Mouse (Mus musculus): ENCODE measurements at regions not wholly inside any gene's neighbourhood (a gene's known extent, or its start where the extent isn't known, plus 50 kb on each side); places are given as distances from the start of the nearest gene placed in this dataset.

- no peak overlapping the region for H3K4me3 ChIP-seq (replicated peaks)
- H3K9ac ChIP-seq, result no peak overlapping the region
- no peaks in the 10 kb centered on the region for H3K36me3 ChIP-seq
- WGBS, result 72% methylated on average over 5 of the region's 5 CpGs
- no peak for ATAC-seq (ENCODE audit: insufficient number of reproducible peaks, low FRiP score, low TSS enrichment, low read depth)
- H3K27me3 ChIP-seq, result no peaks in the 10 kb centered on the region
- no peaks in the 10 kb centered on the region for H3K9me3 ChIP-seq (replicated peaks)
- H3K4me2 ChIP-seq (replicated peaks), result no peak overlapping the region
- no peaks in the 10 kb centered on the region for H3K4me1 ChIP-seq
- no peak overlapping the region for H3K27ac ChIP-seq (replicated peaks)
Observed at GRCm38 (mm10) chr1:89257945-89258344, 187.7 kb downstream of the Sh3bp4 start.

GRCm38 (mm10) chr1:89265771-89266170 is 188.8 kb upstream of the Agap1 start:
- Histone ChIP-seq H3K36me3 (no peaks in the 10 kb centered on the region), H3K4me1 (no peaks in the 10 kb centered on the region), H3K9ac (no peak overlapping the region), H3K27ac (replicated peaks) (no peak overlapping the region), H3K27me3 (no peaks in the 10 kb centered on the region), H3K9me3 (replicated peaks) (no peaks in the 10 kb centered on the region), H3K4me3 (replicated peaks) (no peak overlapping the region), H3K4me2 (replicated peaks) (no peak overlapping the region)
- no peak for ATAC-seq (ENCODE audit: insufficient number of reproducible peaks, low FRiP score, low TSS enrichment, low read depth)
- WGBS, result 86% methylated on average over 4 of the region's 4 CpGs

- no peak overlapping the region for H3K27ac ChIP-seq (replicated peaks)
- no peak overlapping the region for H3K4me2 ChIP-seq (replicated peaks)
- H3K4me1 ChIP-seq, result no peaks in the 10 kb centered on the region
- no peak overlapping the region for H3K9ac ChIP-seq
- 48% methylated on average over 2 of the region's 2 CpGs for WGBS
- no peaks in the 10 kb centered on the region for H3K9me3 ChIP-seq (replicated peaks)
- no peaks in the 10 kb centered on the region for H3K27me3 ChIP-seq
- no peak overlapping the region for H3K4me3 ChIP-seq (replicated peaks)
- H3K36me3 ChIP-seq, result no peaks in the 10 kb centered on the region
- no peak for ATAC-seq (ENCODE audit: insufficient number of reproducible peaks, low FRiP score, low TSS enrichment, low read depth)
Observed at GRCm38 (mm10) chr1:89268806-89269205, 185.8 kb upstream of the Agap1 start.

GRCm38 (mm10) chr1:89271743-89272142 is 182.9 kb upstream of the Agap1 start:
- Histone ChIP-seq H3K27ac (replicated peaks) (no peak overlapping the region), H3K36me3 (no peaks in the 10 kb centered on the region), H3K9ac (no peak overlapping the region), H3K4me3 (replicated peaks) (no peak overlapping the region), H3K4me1 (no peaks in the 10 kb centered on the region), H3K9me3 (replicated peaks) (no peaks in the 10 kb centered on the region), H3K4me2 (replicated peaks) (no peak overlapping the region), H3K27me3 (no peaks in the 10 kb centered on the region)
- ATAC-seq (ENCODE audit: insufficient number of reproducible peaks, low FRiP score, low TSS enrichment, low read depth), result no peak
- WGBS, result 71% methylated on average over 8 of the region's 8 CpGs

GRCm38 (mm10) chr1:89273021-89273420 is 181.6 kb upstream of the Agap1 start:
- 83% methylated on average over 10 of the region's 10 CpGs for WGBS
- ATAC-seq (ENCODE audit: insufficient number of reproducible peaks, low FRiP score, low TSS enrichment, low read depth), result no peak

GRCm38 (mm10) chr1:89273786-89274362 is 180.7 kb upstream of the Agap1 start:
- Histone ChIP-seq H3K4me2 (replicated peaks) (no peak overlapping the region), H3K27me3 (no peaks in the 10 kb centered on the region), H3K9ac (no peak overlapping the region), H3K36me3 (no peaks in the 10 kb centered on the region), H3K4me3 (replicated peaks) (no peak overlapping the region), H3K27ac (replicated peaks) (no peak overlapping the region), H3K4me1 (no peaks in the 10 kb centered on the region), H3K9me3 (replicated peaks) (no peaks in the 10 kb centered on the region)
- no peak for ATAC-seq (ENCODE audit: insufficient number of reproducible peaks, low FRiP score, low TSS enrichment, low read depth)
- 88% methylated on average over 10 of the region's 10 CpGs for WGBS

More at GRCm38 (mm10) chr1:89273021-89273420, 181.6 kb upstream of the Agap1 start:
- Histone ChIP-seq H3K4me2 (replicated peaks) (no peak overlapping the region), H3K4me1 (no peaks in the 10 kb centered on the region), H3K9ac (no peak overlapping the region), H3K36me3 (no peaks in the 10 kb centered on the region), H3K27me3 (no peaks in the 10 kb centered on the region), H3K27ac (replicated peaks) (no peak overlapping the region), H3K4me3 (replicated peaks) (no peak overlapping the region), H3K9me3 (replicated peaks) (no peaks in the 10 kb centered on the region)

GRCm38 (mm10) chr1:89279382-89279781 is 175.2 kb upstream of the Agap1 start:
- WGBS, result 73% methylated on average over 5 of the region's 5 CpGs
- no peak for ATAC-seq (ENCODE audit: insufficient number of reproducible peaks, low FRiP score, low TSS enrichment, low read depth)

GRCm38 (mm10) chr1:89281107-89281655 is 173.4 kb upstream of the Agap1 start:
- ATAC-seq (ENCODE audit: insufficient number of reproducible peaks, low FRiP score, low TSS enrichment, low read depth), result no peak
- Histone ChIP-seq H3K27ac (replicated peaks) (no peak overlapping the region), H3K4me3 (replicated peaks) (no peak overlapping the region), H3K9ac (no peak overlapping the region), H3K36me3 (no peaks in the 10 kb centered on the region), H3K9me3 (replicated peaks) (no peaks in the 10 kb centered on the region), H3K4me2 (replicated peaks) (no peak overlapping the region), H3K4me1 (no peaks in the 10 kb centered on the region), H3K27me3 (no peaks in the 10 kb centered on the region)
- WGBS, result 77% methylated on average over 1 of the region's 1 CpGs

More at GRCm38 (mm10) chr1:89279382-89279781, 175.2 kb upstream of the Agap1 start:
- Histone ChIP-seq H3K36me3 (no peaks in the 10 kb centered on the region), H3K9me3 (replicated peaks) (no peaks in the 10 kb centered on the region), H3K4me2 (replicated peaks) (no peak overlapping the region), H3K9ac (no peak overlapping the region), H3K4me1 (no peaks in the 10 kb centered on the region), H3K27me3 (no peaks in the 10 kb centered on the region), H3K27ac (replicated peaks) (no peak overlapping the region), H3K4me3 (replicated peaks) (no peak overlapping the region)

- ATAC-seq (ENCODE audit: insufficient number of reproducible peaks, low FRiP score, low TSS enrichment, low read depth), result no peak
- no peak overlapping the region for H3K4me3 ChIP-seq (replicated peaks)
Observed at GRCm38 (mm10) chr1:89285041-89285440, 169.6 kb upstream of the Agap1 start.

GRCm38 (mm10) chr1:89287136-89287795 is 167.3 kb upstream of the Agap1 start:
- WGBS, result 69% methylated on average over 10 of the region's 10 CpGs
- Histone ChIP-seq H3K4me2 (replicated peaks) (no peak overlapping the region), H3K9ac (no peak overlapping the region), H3K4me1 (no peaks in the 10 kb centered on the region), H3K36me3 (no peaks in the 10 kb centered on the region), H3K27me3 (no peaks in the 10 kb centered on the region), H3K4me3 (replicated peaks) (no peak overlapping the region), H3K27ac (replicated peaks) (no peak overlapping the region), H3K9me3 (replicated peaks) (no peaks in the 10 kb centered on the region)
- ATAC-seq (ENCODE audit: insufficient number of reproducible peaks, low FRiP score, low TSS enrichment, low read depth), result no peak

More at GRCm38 (mm10) chr1:89285041-89285440, 169.6 kb upstream of the Agap1 start:
- Histone ChIP-seq H3K9me3 (replicated peaks) (no peaks in the 10 kb centered on the region), H3K4me1 (no peaks in the 10 kb centered on the region), H3K9ac (no peak overlapping the region), H3K36me3 (no peaks in the 10 kb centered on the region), H3K27ac (replicated peaks) (no peak overlapping the region), H3K4me2 (replicated peaks) (no peak overlapping the region), H3K27me3 (no peaks in the 10 kb centered on the region)
- WGBS, result 64% methylated on average over 4 of the region's 4 CpGs

- no peak overlapping the region for H3K4me2 ChIP-seq (replicated peaks)
- no peak for ATAC-seq (ENCODE audit: insufficient number of reproducible peaks, low FRiP score, low TSS enrichment, low read depth)
- no peak overlapping the region for H3K4me3 ChIP-seq (replicated peaks)
- no peaks in the 10 kb centered on the region for H3K36me3 ChIP-seq
- H3K9me3 ChIP-seq (replicated peaks), result no peaks in the 10 kb centered on the region
- no peak overlapping the region for H3K27ac ChIP-seq (replicated peaks)
- no peaks in the 10 kb centered on the region for H3K4me1 ChIP-seq
- H3K9ac ChIP-seq, result no peak overlapping the region
- no peaks in the 10 kb centered on the region for H3K27me3 ChIP-seq
Observed at GRCm38 (mm10) chr1:89288001-89288400, 166.6 kb upstream of the Agap1 start.

GRCm38 (mm10) chr1:89288921-89289320 is 165.7 kb upstream of the Agap1 start:
- Histone ChIP-seq H3K9ac (no peak overlapping the region), H3K4me1 (no peaks in the 10 kb centered on the region), H3K36me3 (no peaks in the 10 kb centered on the region), H3K4me2 (replicated peaks) (no peak overlapping the region), H3K27ac (replicated peaks) (no peak overlapping the region), H3K27me3 (no peaks in the 10 kb centered on the region), H3K4me3 (replicated peaks) (no peak overlapping the region), H3K9me3 (replicated peaks) (no peaks in the 10 kb centered on the region)
- no peak for ATAC-seq (ENCODE audit: insufficient number of reproducible peaks, low FRiP score, low TSS enrichment, low read depth)
- WGBS, result 80% methylated on average over 2 of the region's 2 CpGs
